Mouse (Mus musculus) midbrain, embryonic 16.5 days (tissue): ENCODE results near the gene Spag4. TPM values are rescaled to one million over a fixed set of nuclear protein-coding genes. Genes with fewer than 3 reads are reported as not detected.

Experiments used
- ATAC-seq: fragments of 200-750 bp; cut with Nextera tagmentation; 2 replicates; pipeline ENCODE4 v1.8.0; 2017; ENCODE audit warnings: moderate TSS enrichment
- H3K27ac ChIP-seq: fragments of 300-500 bp; sonication (generic); 2 replicates; pipeline ENCODE4 v1.5.1; 2014; ENCODE audit warnings: mild to moderate bottlenecking, low read length, mixed read lengths
- H3K27me3 ChIP-seq: fragments of 300-500 bp; sonication (generic); 2 replicates; pipeline ENCODE4 v1.6.1; 2014; ENCODE audit warnings: low read depth, low read length, mixed read lengths; ENCODE audit not compliant: control insufficient read depth, insufficient read depth
- H3K36me3 ChIP-seq: fragments of 300-500 bp; sonication (generic); 2 replicates; pipeline ENCODE4 v1.6.1; 2014; ENCODE audit warnings: mild to moderate bottlenecking, low read length, moderate library complexity, mixed read lengths; ENCODE audit not compliant: control insufficient read depth, insufficient read depth
- H3K4me1 ChIP-seq: fragments of 300-500 bp; sonication (generic); 2 replicates; pipeline ENCODE4 v1.6.1; 2014; ENCODE audit warnings: mild to moderate bottlenecking, low read length, mixed read lengths; ENCODE audit not compliant: control insufficient read depth, insufficient read depth
- H3K4me2 ChIP-seq: fragments of 300-500 bp; sonication (generic); 2 replicates; pipeline ENCODE4 v1.6.1; 2014; ENCODE audit warnings: mild to moderate bottlenecking, low read length, mixed read lengths
- H3K4me3 ChIP-seq: fragments of 300-500 bp; sonication (generic); 2 replicates; pipeline ENCODE4 v1.5.1; 2014; ENCODE audit warnings: low read depth, mild to moderate bottlenecking, low read length, moderate library complexity, mixed read lengths
- H3K9ac ChIP-seq: fragments of 300-500 bp; sonication (generic); 2 replicates; pipeline ENCODE4 v1.6.1; 2014; ENCODE audit warnings: low read depth, low read length, mixed read lengths
- H3K9me3 ChIP-seq: fragments of 300-500 bp; sonication (generic); replicated peaks from 2 replicates; pipeline ENCODE4 v1.6.1; 2014; ENCODE audit warnings: mild to moderate bottlenecking, low read length, mixed read lengths; ENCODE audit not compliant: control insufficient read depth, poor library complexity, severe bottlenecking
- WGBS: fragments of 180-500 bp; shearing (Covaris S2); extraction: QIAGEN DNeasy Blood & Tissue Kit; methylation state at CpG from one replicate; pipeline ENCODE4 v1.1.7; 2014; 5-methylcytosine and 5-hydroxymethylcytosine counted together
- polyA plus RNA-seq: library from polyadenylated mRNA; unstranded; fragments of >200 nt; fragmentation: Nextera tagmentation; extraction: Ambion mirVana; gene quantifications from 2 replicates; pipeline ENCODE4 v1.2.1, GENCODE M21; 2015

Gene Spag4
- polyA plus RNA-seq, 1 experiment from 2014 or later, result 7.8 TPM

DNA sequence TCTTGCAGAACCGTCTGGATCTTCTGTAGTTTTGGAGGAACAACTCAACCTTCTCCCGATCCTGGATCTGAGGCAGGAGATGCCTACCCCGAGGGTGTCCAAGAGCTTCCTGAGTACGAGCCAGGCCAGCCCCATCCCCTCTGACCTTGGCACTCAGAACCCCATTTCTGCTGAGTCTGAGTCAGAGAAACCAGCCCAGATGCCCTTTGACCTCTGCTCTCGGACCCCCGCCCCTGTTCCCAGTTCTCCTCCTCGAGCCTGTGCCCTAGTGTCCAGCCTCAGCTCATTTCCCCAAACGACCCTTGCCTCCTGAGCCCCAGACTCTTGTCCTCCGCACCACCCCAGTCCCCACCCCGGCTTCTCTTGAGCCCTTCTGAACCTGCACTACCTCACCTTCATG is 1.2 kb downstream of the Spag4 start:
- peak overlapping the region; percentile 80 for H3K4me3 ChIP-seq
- no peaks in the 10 kb centered on the region for H3K9me3 ChIP-seq
- H3K36me3 ChIP-seq, result peaks cover 18% of the 10 kb centered on the region
- H3K27ac ChIP-seq, result no peak overlapping the region
- H3K9ac ChIP-seq, result peak overlapping the region; percentile 85
- H3K4me2 ChIP-seq, result peak overlapping the region; percentile 97
- no peaks in the 10 kb centered on the region for H3K27me3 ChIP-seq
- WGBS, result 33% methylated on average over 10 of the region's 10 CpGs
- ATAC-seq, result peak; percentile 30; the same call in 1 of the 2 replicates
- peaks cover 10% of the 10 kb centered on the region for H3K4me1 ChIP-seq

DNA sequence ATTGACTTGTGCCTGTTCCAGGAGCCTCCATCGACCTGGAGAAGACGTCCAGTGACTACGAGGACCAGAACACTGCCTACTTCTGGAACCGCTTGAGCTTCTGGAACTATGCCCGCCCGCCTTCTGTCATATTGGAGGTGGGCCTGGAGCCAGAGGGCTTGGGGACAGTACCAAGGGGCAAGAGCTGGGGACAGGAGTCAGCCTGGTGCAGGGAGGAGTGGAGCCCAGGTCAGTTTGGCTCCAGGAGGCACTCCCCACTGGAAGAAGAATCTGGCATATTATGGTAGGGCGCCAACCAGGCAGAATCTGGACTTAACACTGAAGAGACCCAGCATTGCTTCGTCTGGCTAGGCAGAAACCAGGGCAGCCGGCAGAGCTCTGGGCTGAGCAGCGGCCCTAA is 2.9 kb downstream of the Spag4 start:
- no peak overlapping the region for H3K4me3 ChIP-seq
- H3K9ac ChIP-seq, result no peak overlapping the region
- H3K36me3 ChIP-seq, result peaks cover 26% of the 10 kb centered on the region
- H3K4me2 ChIP-seq, result no peak overlapping the region
- peaks cover 10% of the 10 kb centered on the region for H3K4me1 ChIP-seq
- ATAC-seq, result no peak
- 93% methylated on average over 10 of the region's 10 CpGs for WGBS
- no peaks in the 10 kb centered on the region for H3K27me3 ChIP-seq
- no peak overlapping the region for H3K27ac ChIP-seq
- no peaks in the 10 kb centered on the region for H3K9me3 ChIP-seq

DNA sequence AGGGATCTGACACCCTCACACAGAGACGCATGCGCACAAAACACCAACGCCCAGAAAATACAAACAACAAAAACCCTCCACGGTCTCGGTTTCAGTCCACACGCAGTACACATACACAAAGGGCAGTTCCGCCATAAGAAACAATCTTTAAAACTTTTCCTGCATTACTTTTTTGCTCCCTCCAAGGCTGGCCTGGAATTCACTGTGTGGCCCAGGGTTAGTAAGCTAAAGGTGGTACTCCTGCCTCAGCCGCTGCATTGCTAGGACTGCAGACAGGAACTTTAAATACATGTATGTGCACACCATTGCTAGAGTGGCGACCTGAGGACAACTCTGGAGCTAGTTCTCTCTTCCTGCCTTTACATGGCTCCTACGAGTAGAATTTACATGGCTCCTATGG is 6.3 kb downstream of the Spag4 start:
- H3K4me2 ChIP-seq, result no peak overlapping the region
- no peak overlapping the region for H3K4me3 ChIP-seq
- H3K36me3 ChIP-seq, result peaks cover 46% of the 10 kb centered on the region
- no peak overlapping the region for H3K27ac ChIP-seq
- no peaks in the 10 kb centered on the region for H3K27me3 ChIP-seq
- peaks cover 5% of the 10 kb centered on the region for H3K4me1 ChIP-seq
- 95% methylated on average over 10 of the region's 10 CpGs for WGBS
- no peak overlapping the region for H3K9ac ChIP-seq
- ATAC-seq, result no peak
- H3K9me3 ChIP-seq, result no peaks in the 10 kb centered on the region

DNA sequence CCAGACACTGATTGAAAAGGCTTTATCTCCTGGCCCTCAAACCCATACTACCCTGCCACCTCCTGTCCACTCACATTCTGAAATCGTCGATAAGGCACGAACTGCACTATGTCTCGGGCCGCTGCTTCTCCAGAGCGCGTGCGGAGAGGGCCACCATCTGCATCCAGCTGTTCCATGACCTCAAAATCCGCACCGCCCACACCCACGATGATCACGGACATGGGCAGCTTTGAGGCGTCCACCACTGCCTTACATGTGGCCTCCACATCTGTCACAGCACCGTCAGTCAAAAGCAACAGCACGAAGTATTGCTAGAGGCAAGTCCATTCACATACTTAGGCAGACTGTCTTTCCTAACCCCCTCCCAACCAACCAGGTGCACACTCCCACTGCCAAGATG is 8.8 kb downstream of the Spag4 start:
- no peak overlapping the region for H3K9ac ChIP-seq
- H3K27ac ChIP-seq, result no peak overlapping the region
- no peak for ATAC-seq
- peaks cover 51% of the 10 kb centered on the region for H3K36me3 ChIP-seq
- H3K27me3 ChIP-seq, result no peaks in the 10 kb centered on the region
- H3K4me2 ChIP-seq, result no peak overlapping the region
- no peak overlapping the region for H3K4me3 ChIP-seq
- no peaks in the 10 kb centered on the region for H3K9me3 ChIP-seq
- H3K4me1 ChIP-seq, result no peaks in the 10 kb centered on the region
- 94% methylated on average over 15 of the region's 15 CpGs for WGBS

DNA sequence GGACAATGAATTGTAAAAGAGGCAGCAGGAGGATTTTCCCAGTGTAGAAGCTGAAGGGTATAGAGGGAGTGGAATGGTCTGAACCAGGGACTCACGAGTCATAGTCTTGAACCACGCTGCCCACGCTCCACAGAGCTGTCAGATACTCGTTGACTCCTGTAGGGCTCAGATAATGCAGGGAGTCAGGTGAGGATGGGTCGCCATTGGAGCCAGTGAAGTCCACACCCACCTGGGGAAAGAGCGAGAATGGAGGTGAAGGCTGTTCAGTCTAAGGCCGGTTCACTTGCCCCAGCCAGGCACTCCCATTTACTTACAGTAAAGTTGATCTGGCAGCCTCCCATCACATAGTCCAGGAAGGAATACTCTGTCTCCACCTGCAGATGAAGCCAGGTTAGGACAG is 12.5 kb downstream of the Spag4 start:
- WGBS, result 93% methylated on average over 7 of the region's 7 CpGs
- Histone ChIP-seq H3K27me3 (no peaks in the 10 kb centered on the region), H3K36me3 (peaks cover 31% of the 10 kb centered on the region), H3K9ac (no peak overlapping the region), H3K4me1 (no peaks in the 10 kb centered on the region), H3K9me3 (no peaks in the 10 kb centered on the region), H3K4me2 (no peak overlapping the region), H3K27ac (no peak overlapping the region), H3K4me3 (no peak overlapping the region)
- no peak for ATAC-seq

DNA sequence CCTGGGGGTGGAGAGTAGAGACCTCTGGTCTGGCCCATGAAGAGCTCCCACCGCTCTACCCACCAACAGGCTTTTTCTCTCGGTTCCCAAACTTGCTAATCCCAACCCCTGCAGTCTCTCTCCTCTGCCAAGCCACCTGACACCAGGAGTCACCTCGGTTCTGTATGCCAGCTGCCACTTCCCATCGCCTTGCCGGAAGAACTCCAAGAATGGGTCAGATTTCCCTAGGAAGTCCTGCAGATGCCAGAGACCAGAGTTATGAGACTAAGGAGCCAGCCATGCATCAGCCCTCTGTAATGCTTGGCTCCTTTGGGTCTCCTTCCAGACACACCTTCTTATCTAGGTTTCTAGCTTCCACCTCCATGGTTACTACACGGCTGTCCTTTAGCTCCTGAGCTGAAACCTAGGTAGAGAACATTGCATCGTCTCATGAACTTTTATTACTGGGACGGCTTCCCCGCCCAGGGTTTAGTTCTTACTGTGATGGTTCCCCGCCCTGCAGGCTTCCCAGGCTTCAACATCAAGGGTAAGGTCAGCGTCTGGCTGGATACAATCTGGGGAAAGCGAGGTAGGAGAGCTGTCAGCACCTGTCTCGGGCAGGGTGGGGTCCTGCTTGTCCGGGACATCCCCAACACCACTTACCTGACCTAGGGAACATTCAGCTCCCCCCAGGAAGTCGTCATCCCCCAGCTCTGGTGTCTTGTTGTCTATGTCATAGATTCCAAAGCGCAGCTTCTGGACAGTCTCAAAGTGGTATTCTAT is 13.6 kb downstream of the Spag4 start:
- H3K36me3 ChIP-seq, result peaks cover 23% of the 10 kb centered on the region
- WGBS, result 92% methylated on average over 16 of the region's 16 CpGs

DNA sequence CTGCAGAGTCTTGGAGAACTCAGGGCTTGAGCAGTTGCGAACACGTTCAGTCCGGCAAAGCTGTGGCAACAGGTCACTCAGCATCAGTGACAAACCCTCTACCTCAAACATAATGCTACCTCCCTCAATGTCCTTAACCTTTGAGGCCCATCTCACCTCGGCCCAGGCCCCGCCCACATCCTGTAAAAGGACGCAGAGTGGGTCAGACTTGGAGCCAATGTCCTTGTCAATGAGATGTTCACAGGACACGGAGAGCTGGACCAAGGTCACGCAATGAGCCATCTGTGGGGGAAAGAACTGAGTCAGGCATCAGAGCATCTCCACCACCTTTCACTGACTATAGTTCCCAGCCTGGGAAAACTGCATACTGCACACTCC is 14.2 kb downstream of the Spag4 start:
- Histone ChIP-seq H3K9me3 (no peaks in the 10 kb centered on the region), H3K4me1 (no peaks in the 10 kb centered on the region), H3K27ac (no peak overlapping the region), H3K36me3 (peaks cover 18% of the 10 kb centered on the region), H3K9ac (no peak overlapping the region), H3K27me3 (no peaks in the 10 kb centered on the region), H3K4me3 (no peak overlapping the region), H3K4me2 (no peak overlapping the region)
- no peak for ATAC-seq
- 89% methylated on average over 8 of the region's 8 CpGs for WGBS

More for the DNA sequence above, 13.6 kb downstream of the Spag4 start:
- ATAC-seq, result no peak
- H3K4me2 ChIP-seq, result no peak overlapping the region
- H3K4me1 ChIP-seq, result no peaks in the 10 kb centered on the region
- no peak overlapping the region for H3K27ac ChIP-seq
- H3K9ac ChIP-seq, result no peak overlapping the region
- no peaks in the 10 kb centered on the region for H3K9me3 ChIP-seq
- H3K27me3 ChIP-seq, result no peaks in the 10 kb centered on the region
- no peak overlapping the region for H3K4me3 ChIP-seq

DNA sequence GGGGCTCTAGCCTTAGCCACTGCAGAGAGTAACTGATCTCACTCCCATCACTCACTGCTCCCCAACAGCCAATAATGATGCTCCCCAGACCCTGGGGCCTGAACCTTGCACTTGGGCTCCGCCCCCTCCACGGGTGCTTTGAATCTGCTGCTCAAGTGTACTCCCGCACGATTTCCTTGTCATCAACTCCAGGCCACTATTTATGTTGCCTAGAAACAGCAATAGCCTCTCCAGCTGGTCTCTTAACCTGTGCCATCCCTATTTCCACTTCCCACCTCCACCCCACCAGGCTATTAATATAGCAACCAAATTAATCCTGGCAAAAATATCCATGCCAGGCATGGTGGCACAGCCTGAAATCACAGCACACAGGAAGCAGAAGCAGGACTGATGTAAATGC is 14.7 kb downstream of the Spag4 start:
- Histone ChIP-seq H3K27me3 (no peaks in the 10 kb centered on the region), H3K4me3 (no peak overlapping the region), H3K27ac (no peak overlapping the region), H3K36me3 (peaks cover 18% of the 10 kb centered on the region), H3K9me3 (no peaks in the 10 kb centered on the region), H3K9ac (no peak overlapping the region), H3K4me2 (no peak overlapping the region), H3K4me1 (no peaks in the 10 kb centered on the region)
- 39% methylated on average over 4 of the region's 4 CpGs for WGBS
- no peak for ATAC-seq

DNA sequence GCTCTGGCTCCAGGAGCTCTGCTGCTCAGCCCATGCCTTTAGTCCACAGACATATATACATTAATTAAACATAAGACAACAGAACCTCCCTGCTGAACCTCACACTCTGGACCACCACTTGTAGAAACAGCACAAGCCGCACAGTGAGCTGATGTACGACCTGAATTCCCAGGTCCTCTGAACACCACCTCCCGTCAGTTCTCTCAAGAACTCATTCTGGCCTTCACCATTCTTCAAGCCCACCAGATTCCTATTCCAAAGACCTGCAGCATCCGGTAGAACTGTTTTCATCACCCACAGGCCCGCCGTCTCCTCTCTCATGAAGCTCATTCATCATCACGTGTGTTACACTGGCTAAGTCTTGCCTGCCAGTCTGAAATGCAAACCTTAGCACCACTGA is 15.4 kb downstream of the Spag4 start:
- H3K4me3 ChIP-seq, result no peak overlapping the region
- peaks cover 18% of the 10 kb centered on the region for H3K36me3 ChIP-seq
- ATAC-seq, result no peak
- WGBS, result 88% methylated on average over 7 of the region's 7 CpGs
- no peaks in the 10 kb centered on the region for H3K27me3 ChIP-seq
- no peaks in the 10 kb centered on the region for H3K4me1 ChIP-seq
- H3K4me2 ChIP-seq, result no peak overlapping the region
- no peaks in the 10 kb centered on the region for H3K9me3 ChIP-seq
- no peak overlapping the region for H3K27ac ChIP-seq
- no peak overlapping the region for H3K9ac ChIP-seq
